Mouse (Mus musculus): Measurements from ENCODE around the gene Slco2a1. TPM values are rescaled to one million over a fixed set of nuclear protein-coding genes. Genes with fewer than 3 reads are reported as not detected.

Slco2a1 gene
- polyA plus RNA-seq, 1 experiment = not detected

GRCm38 (mm10) chr9:102961356-102962092 lies 27.0 kb upstream of the Slco2a1 start:
- TF ChIP-seq CTCF (IDR thresholded peaks at IDR 0.05; ENCODE audit: insufficient read depth, low read depth, low read length) (no peak), POLR2A (IDR thresholded peaks at IDR 0.05; ENCODE audit: insufficient read depth, low read depth, low read length) (no peak)

GRCm38 (mm10) chr9:102962093-102962788 lies 26.3 kb upstream of the Slco2a1 start:
- H3K4me3 ChIP-seq (ENCODE audit: insufficient read depth, low read depth, low read length) = no peak overlapping the region
- TF ChIP-seq CTCF (IDR thresholded peaks at IDR 0.05; ENCODE audit: insufficient read depth, low read depth, low read length) = no peak
- no peak for TF ChIP-seq POLR2A (IDR thresholded peaks at IDR 0.05; ENCODE audit: insufficient read depth, low read depth, low read length)
- no peak overlapping the region for H3K27ac ChIP-seq (ENCODE audit: insufficient read depth, low read depth, low read length)
- 88% methylated on average over 10 of the region's 10 CpGs for WGBS
- no peaks in the 10 kb centered on the region for H3K4me1 ChIP-seq (ENCODE audit: control insufficient read depth, insufficient read depth, low read length)

More at GRCm38 (mm10) chr9:102961356-102962092, 27.0 kb upstream of the Slco2a1 start:
- H3K27ac ChIP-seq (ENCODE audit: insufficient read depth, low read depth, low read length) = no peak overlapping the region
- WGBS = 57% methylated on average over 8 of the region's 8 CpGs
- H3K4me3 ChIP-seq (ENCODE audit: insufficient read depth, low read depth, low read length) = no peak overlapping the region
- no peaks in the 10 kb centered on the region for H3K4me1 ChIP-seq (ENCODE audit: control insufficient read depth, insufficient read depth, low read length)

- WGBS = 54% methylated on average over 7 of the region's 7 CpGs
- Histone ChIP-seq H3K4me3 (ENCODE audit: insufficient read depth, low read depth, low read length) (no peak overlapping the region), H3K4me1 (ENCODE audit: control insufficient read depth, insufficient read depth, low read length) (no peaks in the 10 kb centered on the region), H3K27ac (ENCODE audit: insufficient read depth, low read depth, low read length) (no peak overlapping the region)
- no peak for TF ChIP-seq POLR2A (IDR thresholded peaks at IDR 0.05; ENCODE audit: insufficient read depth, low read depth, low read length)
Observed at GRCm38 (mm10) chr9:102963321-102963720, 25.2 kb upstream of the Slco2a1 start.

- no peak overlapping the region for H3K4me3 ChIP-seq (ENCODE audit: insufficient read depth, low read depth, low read length)
- no peak overlapping the region for H3K27ac ChIP-seq (ENCODE audit: insufficient read depth, low read depth, low read length)
- no peaks in the 10 kb centered on the region for H3K4me1 ChIP-seq (ENCODE audit: control insufficient read depth, insufficient read depth, low read length)
- TF ChIP-seq POLR2A (IDR thresholded peaks at IDR 0.05; ENCODE audit: insufficient read depth, low read depth, low read length) (no peak), CTCF (IDR thresholded peaks at IDR 0.05; ENCODE audit: insufficient read depth, low read depth, low read length) (no peak)
- 97% methylated on average over 9 of the region's 9 CpGs for WGBS
Observed at GRCm38 (mm10) chr9:102964644-102965043, 23.9 kb upstream of the Slco2a1 start.

DNA sequence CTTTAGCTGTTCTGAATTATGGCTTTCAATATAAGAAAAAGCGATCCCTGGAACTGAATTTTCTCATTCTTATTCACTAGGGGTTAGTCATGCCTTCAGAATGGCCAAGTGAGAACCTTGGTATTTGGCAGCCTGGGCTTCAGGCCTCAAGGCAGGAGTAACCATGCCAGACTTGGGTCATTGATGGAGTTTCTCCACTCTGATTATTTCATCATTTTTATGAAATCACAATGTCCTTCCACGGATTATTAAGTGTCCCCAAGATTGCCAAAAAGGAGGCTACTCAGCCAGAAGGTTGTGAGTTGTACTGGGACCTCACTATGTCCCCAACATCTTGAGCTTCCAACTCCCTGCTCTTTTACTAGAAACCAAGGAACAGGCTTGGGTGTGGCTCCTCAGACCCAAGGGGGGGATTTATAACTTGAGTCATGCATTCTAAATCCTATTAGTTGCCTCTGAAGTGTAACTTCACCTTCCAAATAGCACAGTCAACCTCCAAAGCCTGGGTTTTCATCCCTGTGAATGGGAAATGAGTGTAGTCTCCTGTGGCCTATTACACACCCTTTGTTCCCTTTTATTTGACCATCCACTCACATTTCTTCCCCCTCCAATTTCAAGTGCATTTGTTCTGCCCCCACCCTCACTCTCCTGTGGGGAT lies 16.0 kb upstream of the Slco2a1 start:
- WGBS = 91% methylated on average over 2 of the region's 2 CpGs
- H3K4me3 ChIP-seq (ENCODE audit: insufficient read depth, low read depth, low read length) = no peak overlapping the region
- TF ChIP-seq CTCF (IDR thresholded peaks at IDR 0.05; ENCODE audit: insufficient read depth, low read depth, low read length) (no peak), POLR2A (IDR thresholded peaks at IDR 0.05; ENCODE audit: insufficient read depth, low read depth, low read length) (no peak)
- no peak overlapping the region for H3K27ac ChIP-seq (ENCODE audit: insufficient read depth, low read depth, low read length)
- H3K4me1 ChIP-seq (ENCODE audit: control insufficient read depth, insufficient read depth, low read length) = no peaks in the 10 kb centered on the region; the same call in 1 of the 2 replicates

DNA sequence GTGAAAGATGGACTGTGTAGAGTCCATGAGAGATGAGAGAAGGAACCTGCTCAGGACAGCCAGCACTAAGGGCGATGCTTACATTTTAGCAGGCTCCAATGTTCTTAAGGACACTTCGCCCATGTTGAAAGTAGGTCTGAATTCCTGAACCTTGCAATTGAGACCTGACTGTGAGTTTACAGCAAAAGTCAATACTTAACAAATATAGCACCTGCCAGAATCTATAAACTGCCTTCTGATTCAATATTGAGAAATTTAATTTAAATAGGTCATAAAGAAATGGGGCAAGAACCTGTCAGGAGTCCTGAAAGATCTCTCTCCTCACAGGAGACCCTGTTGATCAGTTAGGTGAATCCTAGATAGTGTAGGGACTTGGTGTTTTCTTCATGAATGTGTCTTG lies 12.6 kb upstream of the Slco2a1 start:
- Histone ChIP-seq H3K27ac (ENCODE audit: insufficient read depth, low read depth, low read length) (no peak overlapping the region), H3K4me3 (ENCODE audit: insufficient read depth, low read depth, low read length) (no peak overlapping the region), H3K4me1 (ENCODE audit: control insufficient read depth, insufficient read depth, low read length) (no peaks in the 10 kb centered on the region; the same call in 1 of the 2 replicates)
- 91% methylated on average over 2 of the region's 2 CpGs for WGBS
- TF ChIP-seq POLR2A (IDR thresholded peaks at IDR 0.05; ENCODE audit: insufficient read depth, low read depth, low read length) = no peak
- TF ChIP-seq CTCF (IDR thresholded peaks at IDR 0.05; ENCODE audit: insufficient read depth, low read depth, low read length) = no peak

- Histone ChIP-seq H3K4me3 (ENCODE audit: insufficient read depth, low read depth, low read length) (no peak overlapping the region), H3K27ac (ENCODE audit: insufficient read depth, low read depth, low read length) (no peak overlapping the region), H3K4me1 (ENCODE audit: control insufficient read depth, insufficient read depth, low read length) (no peaks in the 10 kb centered on the region; the same call in 1 of the 2 replicates)
- 92% methylated on average over 1 of the region's 1 CpGs for WGBS
- no peak for TF ChIP-seq CTCF (IDR thresholded peaks at IDR 0.05; ENCODE audit: insufficient read depth, low read depth, low read length)
- no peak for TF ChIP-seq POLR2A (IDR thresholded peaks at IDR 0.05; ENCODE audit: insufficient read depth, low read depth, low read length)
Observed at GRCm38 (mm10) chr9:102977090-102977489, 11.4 kb upstream of the Slco2a1 start.

DNA sequence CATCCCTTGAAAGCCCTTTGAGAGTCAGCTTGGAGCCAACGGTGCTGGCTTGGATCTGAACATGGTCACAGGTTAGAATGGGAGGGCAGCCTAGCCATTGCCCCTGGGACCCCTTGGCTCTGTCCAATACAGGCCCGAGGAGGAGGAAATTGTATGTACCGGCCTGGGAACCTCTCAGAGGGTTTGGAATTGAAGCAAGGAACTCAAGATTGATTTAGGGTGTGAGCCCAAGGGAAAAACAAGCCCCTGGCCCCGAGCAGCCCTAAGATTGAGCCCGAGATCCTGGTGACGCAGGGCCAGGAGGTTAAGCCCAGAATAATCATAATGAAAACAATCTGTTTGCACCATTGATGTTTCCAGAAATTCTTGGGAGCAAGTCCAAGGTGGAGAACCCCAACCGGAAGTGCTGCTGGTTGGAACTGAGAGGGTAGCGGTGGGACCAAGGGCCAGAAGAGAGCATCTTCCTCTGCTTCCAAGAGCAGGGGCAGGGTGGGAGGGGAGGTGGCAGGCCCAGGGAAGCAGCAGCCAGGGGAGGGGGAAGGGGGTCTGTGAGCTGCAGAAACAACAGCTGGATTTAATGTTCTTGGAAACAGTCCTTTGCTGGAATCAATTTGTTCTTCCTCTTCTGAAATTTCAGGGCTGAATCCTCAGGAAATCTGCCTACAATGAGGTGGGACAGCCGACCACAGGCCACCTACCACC lies 10.6 kb upstream of the Slco2a1 start:
- no peak overlapping the region for H3K27ac ChIP-seq (ENCODE audit: insufficient read depth, low read depth, low read length)
- TF ChIP-seq CTCF (IDR thresholded peaks at IDR 0.05; ENCODE audit: insufficient read depth, low read depth, low read length) (no peak), POLR2A (IDR thresholded peaks at IDR 0.05; ENCODE audit: insufficient read depth, low read depth, low read length) (no peak)
- no peak overlapping the region for H3K4me3 ChIP-seq (ENCODE audit: insufficient read depth, low read depth, low read length)
- WGBS = 72% methylated on average over 9 of the region's 9 CpGs
- H3K4me1 ChIP-seq (ENCODE audit: control insufficient read depth, insufficient read depth, low read length) = no peaks in the 10 kb centered on the region; the same call in 1 of the 2 replicates
